Mouse (Mus musculus) lung, embryonic 16.5 days (tissue): ENCODE measurements around the gene Phpt1. TPM values are rescaled to one million over a fixed set of nuclear protein-coding genes. Genes with fewer than 3 reads are reported as not detected.
"Not testable (repeated sequence)": the region's sequence is repeated elsewhere in the genome, so short reads cannot be mapped to it uniquely, and the experiment has no call there.

Source experiments
- ATAC-seq: fragments of 200-750 bp; cut with Nextera tagmentation; 2 replicates; pipeline ENCODE4 v1.8.0; 2017; ENCODE audit warnings: low read depth, mild to moderate bottlenecking, moderate library complexity
- H3K27ac ChIP-seq: fragments of 300-500 bp; sonication (generic); 2 replicates; pipeline ENCODE4 v1.5.1; 2014; ENCODE audit warnings: mild to moderate bottlenecking, control low read depth, low read length
- H3K27me3 ChIP-seq: fragments of 300-500 bp; sonication (generic); 2 replicates; pipeline ENCODE4 v1.6.1; 2014; ENCODE audit warnings: low read depth, low read length, mixed read lengths; ENCODE audit not compliant: control insufficient read depth, insufficient read depth
- H3K36me3 ChIP-seq: fragments of 300-500 bp; sonication (generic); 2 replicates; pipeline ENCODE4 v1.6.1; 2014; ENCODE audit warnings: low read length; ENCODE audit not compliant: control insufficient read depth, insufficient read depth
- H3K4me1 ChIP-seq: fragments of 300-500 bp; sonication (generic); replicated peaks from 2 replicates; pipeline ENCODE4 v1.6.1; 2014; ENCODE audit warnings: low read length, mixed read lengths; ENCODE audit not compliant: control insufficient read depth, insufficient read depth
- H3K4me2 ChIP-seq: fragments of 300-500 bp; sonication (generic); 2 replicates; pipeline ENCODE4 v1.6.1; 2014; ENCODE audit warnings: low read depth, low read length, control low read depth
- H3K4me3 ChIP-seq: fragments of 300-500 bp; sonication (generic); 2 replicates; pipeline ENCODE4 v1.5.1; 2014; ENCODE audit warnings: mild to moderate bottlenecking, low read length, control low read depth
- H3K9ac ChIP-seq: fragments of 300-500 bp; sonication (generic); 2 replicates; pipeline ENCODE4 v1.6.1; 2014; ENCODE audit warnings: low read length, control low read depth
- H3K9me3 ChIP-seq: fragments of 300-500 bp; sonication (generic); 2 replicates; pipeline ENCODE4 v1.6.1; 2016; ENCODE audit warnings: low read length; ENCODE audit not compliant: control insufficient read depth
- WGBS: fragments of 180-500 bp; shearing (Covaris S2); extraction: QIAGEN DNeasy Blood & Tissue Kit; methylation state at CpG from one replicate; pipeline ENCODE4 v1.1.7; 2014; 5-methylcytosine and 5-hydroxymethylcytosine counted together
- polyA plus RNA-seq: library from polyadenylated mRNA; unstranded; fragments of >200 nt; fragmentation: Nextera tagmentation; extraction: Ambion mirVana; gene quantifications from 2 replicates; pipeline ENCODE4 v1.2.1, GENCODE M21; 2015

Gene Phpt1
- polyA plus RNA-seq, 1 experiment from 2014 or later, result 167 TPM

- H3K9ac ChIP-seq, result peak within 1 kb of the TSS; percentile 96
- H3K9me3 ChIP-seq, result no peaks in the 10 kb centered on the region
- ATAC-seq, result peak; percentile 99
- H3K4me3 ChIP-seq, result peak within 1 kb of the TSS; percentile 94
- WGBS, result under 1% methylated on average over 61 of the region's 61 CpGs
- H3K4me1 ChIP-seq, result peaks cover 18% of the 10 kb centered on the region
- peak within 1 kb of the TSS; percentile 81 for H3K27ac ChIP-seq
- H3K4me2 ChIP-seq, result peak within 1 kb of the TSS; percentile 82
- peaks cover 18% of the 10 kb centered on the region for H3K36me3 ChIP-seq
- no peaks in the 10 kb centered on the region for H3K27me3 ChIP-seq
Observed at GRCm38 (mm10) chr2:25557221-25557963, 17.6 kb downstream of the Phpt1 start, which contains the start of gene Edf1. Edf1 (plus strand) TSS chr2:25557847.

GRCm38 (mm10) chr2:25556296-25556695 lies 18.7 kb downstream of the Phpt1 start:
- no peaks in the 10 kb centered on the region for H3K9me3 ChIP-seq
- H3K27ac ChIP-seq, result no peak overlapping the region
- peaks cover 10% of the 10 kb centered on the region for H3K36me3 ChIP-seq
- no peak overlapping the region for H3K4me3 ChIP-seq
- peaks cover 18% of the 10 kb centered on the region for H3K4me1 ChIP-seq
- no peak for ATAC-seq
- no peaks in the 10 kb centered on the region for H3K27me3 ChIP-seq
- no peak overlapping the region for H3K4me2 ChIP-seq
- 29% methylated on average over 1 of the region's 1 CpGs for WGBS
- H3K9ac ChIP-seq, result no peak overlapping the region

GRCm38 (mm10) chr2:25555479-25555878 lies 19.5 kb downstream of the Phpt1 start:
- WGBS, result 49% methylated on average over 2 of the region's 2 CpGs
- ATAC-seq, result not testable (repeated sequence)

GRCm38 (mm10) chr2:25553171-25553786 lies 21.7 kb downstream of the Phpt1 start:
- not testable (repeated sequence) for H3K9ac ChIP-seq, H3K4me1 ChIP-seq, H3K4me2 ChIP-seq, H3K27ac ChIP-seq, H3K36me3 ChIP-seq, ATAC-seq, H3K4me3 ChIP-seq, H3K27me3 ChIP-seq, H3K9me3 ChIP-seq
- 82% methylated on average over 4 of the region's 4 CpGs for WGBS

More at GRCm38 (mm10) chr2:25555479-25555878, 19.5 kb downstream of the Phpt1 start:
- not testable (repeated sequence) for H3K9me3 ChIP-seq, H3K27me3 ChIP-seq, H3K27ac ChIP-seq, H3K4me2 ChIP-seq, H3K9ac ChIP-seq, H3K36me3 ChIP-seq, H3K4me3 ChIP-seq
- peaks cover 18% of the 10 kb centered on the region for H3K4me1 ChIP-seq

GRCm38 (mm10) chr2:25551186-25551585 lies 23.8 kb downstream of the Phpt1 start:
- Histone ChIP-seq H3K4me2 (no peak overlapping the region), H3K27ac (no peak overlapping the region), H3K9me3 (no peaks in the 10 kb centered on the region), H3K4me1 (peaks cover 4% of the 10 kb centered on the region), H3K9ac (no peak overlapping the region), H3K4me3 (no peak overlapping the region), H3K27me3 (no peaks in the 10 kb centered on the region), H3K36me3 (no peaks in the 10 kb centered on the region)
- WGBS, result 18% methylated on average over 5 of the region's 5 CpGs
- no peak for ATAC-seq

- H3K4me2 ChIP-seq, result no peak overlapping the region
- no peaks in the 10 kb centered on the region for H3K9me3 ChIP-seq
- no peaks in the 10 kb centered on the region for H3K36me3 ChIP-seq
- no peak overlapping the region for H3K27ac ChIP-seq
- H3K4me3 ChIP-seq, result no peak overlapping the region
- 61% methylated on average over 9 of the region's 9 CpGs for WGBS
- no peak for ATAC-seq
- no peak overlapping the region for H3K9ac ChIP-seq
- H3K4me1 ChIP-seq, result peaks cover 11% of the 10 kb centered on the region
- H3K27me3 ChIP-seq, result no peaks in the 10 kb centered on the region
Observed at GRCm38 (mm10) chr2:25549021-25549991, 25.7 kb downstream of the Phpt1 start.

- peak within 1 kb of the TSS; percentile 86 for H3K9ac ChIP-seq
- no peaks in the 10 kb centered on the region for H3K27me3 ChIP-seq
- H3K4me1 ChIP-seq, result peaks cover 11% of the 10 kb centered on the region
- H3K4me2 ChIP-seq, result peak within 1 kb of the TSS; percentile 85
- peak within 1 kb of the TSS; percentile 69 for H3K27ac ChIP-seq
- peak within 1 kb of the TSS; percentile 76 for H3K4me3 ChIP-seq
- H3K9me3 ChIP-seq, result no peaks in the 10 kb centered on the region
- WGBS, result 3% methylated on average over 44 of the region's 48 CpGs
- H3K36me3 ChIP-seq, result no peaks in the 10 kb centered on the region
- peak; percentile 100 for ATAC-seq
Observed at GRCm38 (mm10) chr2:25546811-25547491, 28.1 kb downstream of the Phpt1 start, which contains the start of gene Traf2. Traf2 (minus strand) TSS chr2:25546940.

- 5% methylated on average over 38 of the region's 43 CpGs for WGBS
- ATAC-seq, result peak; percentile 79
- H3K27ac ChIP-seq, result peak overlapping the region; percentile 69
Observed at GRCm38 (mm10) chr2:25545996-25546810, 28.8 kb downstream of the Phpt1 start.

More at GRCm38 (mm10) chr2:25545996-25546810, 28.8 kb downstream of the Phpt1 start:
- Histone ChIP-seq H3K27me3 (no peaks in the 10 kb centered on the region), H3K4me1 (peaks cover 11% of the 10 kb centered on the region), H3K36me3 (no peaks in the 10 kb centered on the region), H3K9me3 (no peaks in the 10 kb centered on the region), H3K4me2 (peak overlapping the region; percentile 85), H3K9ac (peak overlapping the region; percentile 86), H3K4me3 (peak overlapping the region; percentile 76)
